Mouse (Mus musculus): ENCODE results near the gene 2310039H08Rik. TPM values are rescaled to one million over a fixed set of nuclear protein-coding genes. Genes with fewer than 3 reads are reported as not detected.
"Not testable (repeated sequence)": the region's sequence is repeated elsewhere in the genome, so short reads cannot be mapped to it uniquely, and the experiment has no call there.

The 2310039H08Rik gene
- polyA plus RNA-seq, 1 experiment, result 48.8 TPM

DNA sequence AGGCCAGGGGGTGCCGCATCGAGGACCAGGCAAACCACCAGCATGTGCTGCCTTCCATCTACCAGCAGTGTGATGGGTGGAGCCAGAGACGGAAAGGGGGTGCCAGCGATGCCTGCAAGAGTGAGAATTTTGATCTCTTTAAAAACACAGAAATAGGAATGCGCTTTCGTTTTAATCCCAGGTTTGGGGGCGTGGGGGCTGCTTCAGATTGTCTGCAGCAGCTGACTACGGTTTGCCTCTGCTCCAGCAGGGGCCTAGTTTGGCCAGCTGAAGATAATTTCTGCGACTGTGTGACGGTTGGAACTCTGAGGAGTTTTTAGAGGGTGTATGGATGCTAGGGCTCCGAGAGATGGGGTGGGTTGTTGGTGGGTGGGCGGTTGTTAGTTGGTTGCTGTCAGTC, 13.7 kb upstream of the 2310039H08Rik start:
- no peak for DNase-seq (ENCODE audit: low spot score)

DNA sequence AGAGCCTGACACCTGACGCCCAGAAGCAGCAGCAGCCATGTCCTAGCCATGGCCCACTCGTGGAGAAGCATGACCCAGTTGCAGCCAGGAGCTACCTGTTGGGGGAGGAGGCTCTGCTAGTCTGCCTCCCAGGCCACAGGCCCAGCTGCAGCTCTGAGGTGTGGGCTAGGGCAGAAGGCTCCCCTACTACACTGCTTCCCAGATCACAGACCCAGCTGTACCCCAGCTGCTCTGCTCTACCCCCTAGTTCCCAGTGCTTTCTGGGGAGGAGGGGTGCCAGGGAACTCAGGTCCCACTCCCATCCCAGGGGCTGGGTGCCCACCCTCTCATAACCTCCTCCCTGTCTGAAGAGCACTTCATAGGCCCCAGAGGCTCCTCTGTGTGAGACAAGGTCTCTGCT, 8.9 kb upstream of the 2310039H08Rik start, which contains the start of gene Ptcra:
Ptcra (minus strand) TSS at position 169 of the 400 bp plus-strand sequence.
- no peak for DNase-seq (ENCODE audit: low spot score)

DNA sequence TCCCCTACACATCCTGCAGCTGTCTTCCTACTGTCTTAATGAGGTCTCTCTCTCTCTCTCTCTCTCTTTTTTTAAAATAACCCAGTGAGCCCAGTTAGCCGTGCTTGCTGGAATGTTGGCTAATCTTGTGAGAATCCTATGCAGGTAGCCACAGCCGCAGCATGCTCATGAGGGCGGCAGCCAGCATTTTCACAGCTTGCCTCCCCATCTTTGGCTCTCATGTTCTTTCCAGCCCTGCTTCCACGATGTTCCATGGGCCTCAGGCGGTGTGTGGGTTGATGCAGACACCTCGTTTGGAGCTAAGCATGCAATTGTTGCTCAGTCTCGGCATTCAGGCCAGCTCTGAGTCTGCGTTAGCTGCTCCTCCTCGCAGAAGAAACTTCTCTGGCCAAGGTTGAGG, 7.5 kb upstream of the 2310039H08Rik start:
- not testable (repeated sequence) for DNase-seq (ENCODE audit: low spot score)

DNA sequence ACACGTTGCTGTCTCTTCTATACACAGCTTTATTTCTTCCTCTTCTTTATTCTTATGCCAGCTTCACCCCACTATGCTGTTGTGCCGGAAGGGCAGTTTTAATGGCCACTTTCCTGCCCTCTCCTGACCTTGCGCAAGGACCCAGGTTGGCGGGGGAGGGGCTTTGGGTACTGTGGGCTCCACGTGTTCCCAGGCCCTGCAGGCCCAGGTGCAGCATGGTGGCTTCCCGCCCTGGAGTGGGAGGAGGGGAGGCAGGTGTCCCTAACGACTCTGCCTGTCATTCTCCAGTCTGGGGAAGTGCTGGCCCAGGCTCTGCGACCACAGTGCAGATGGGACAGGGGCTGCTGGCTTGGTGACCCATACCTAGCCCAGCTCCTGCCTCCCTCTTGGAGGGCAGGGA, 4.6 kb upstream of the 2310039H08Rik start:
- DNase-seq (ENCODE audit: low spot score), result no peak

DNA sequence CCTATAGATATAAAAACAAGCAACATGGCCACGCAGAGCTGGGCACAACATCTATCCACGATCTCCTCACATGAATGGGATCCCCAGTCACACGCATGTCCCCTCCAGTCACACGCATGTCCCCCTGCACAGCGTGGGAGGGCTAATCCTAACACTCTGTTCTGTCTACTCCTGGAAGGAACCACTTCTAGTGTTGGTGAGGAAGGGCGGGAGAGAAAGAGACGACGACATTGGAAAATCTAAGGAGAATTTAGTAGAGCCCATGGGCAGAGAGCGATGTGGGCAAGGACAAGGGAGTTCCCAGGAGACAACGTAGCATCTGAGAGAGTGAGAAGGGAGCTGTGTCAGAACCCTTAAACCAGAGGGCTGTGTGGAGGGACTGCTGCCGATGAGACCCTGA, 1.9 kb upstream of the 2310039H08Rik start:
- DNase-seq (ENCODE audit: low spot score), result no peak

DNA sequence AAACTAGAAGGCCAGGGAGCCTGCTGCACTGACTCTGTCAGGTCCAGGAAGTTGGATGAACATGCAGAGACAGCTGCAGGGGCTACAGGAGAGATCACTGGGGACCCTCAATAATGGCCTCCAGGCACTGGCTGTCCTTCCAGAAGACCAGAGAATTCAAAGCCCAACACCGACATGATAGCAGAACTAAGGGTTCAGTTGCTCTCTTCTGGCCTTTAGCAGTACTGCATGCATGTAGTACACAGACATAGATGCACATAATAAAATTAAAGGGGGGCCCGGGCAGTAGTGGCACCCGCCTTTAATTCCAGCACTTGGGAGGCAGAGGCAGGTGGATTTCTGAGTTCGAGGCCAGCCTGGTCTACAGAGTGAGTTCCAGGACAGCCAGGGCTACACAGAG, 1.4 kb upstream of the 2310039H08Rik start:
- DNase-seq (ENCODE audit: low spot score), result no peak

DNA sequence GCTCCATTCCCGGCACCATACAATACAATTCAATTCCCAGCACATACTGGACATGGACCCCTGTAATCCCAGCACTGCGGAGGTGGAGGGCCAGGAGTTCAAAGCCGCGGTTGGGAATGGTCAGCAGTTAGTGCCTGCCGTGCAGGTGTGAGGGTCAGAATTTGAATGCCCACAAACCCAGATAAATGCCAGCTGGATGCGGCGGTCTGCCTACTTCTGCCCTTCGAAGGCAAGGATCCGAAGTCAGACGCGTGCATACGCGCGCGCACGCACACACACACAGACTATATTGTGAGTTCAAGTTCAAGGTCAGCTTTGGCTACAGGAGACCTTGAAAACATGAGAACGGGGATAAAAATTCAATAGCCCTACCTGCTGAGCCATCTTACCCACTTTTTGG, 819 bp upstream of the 2310039H08Rik start:
- no peak for DNase-seq (ENCODE audit: low spot score)

DNA sequence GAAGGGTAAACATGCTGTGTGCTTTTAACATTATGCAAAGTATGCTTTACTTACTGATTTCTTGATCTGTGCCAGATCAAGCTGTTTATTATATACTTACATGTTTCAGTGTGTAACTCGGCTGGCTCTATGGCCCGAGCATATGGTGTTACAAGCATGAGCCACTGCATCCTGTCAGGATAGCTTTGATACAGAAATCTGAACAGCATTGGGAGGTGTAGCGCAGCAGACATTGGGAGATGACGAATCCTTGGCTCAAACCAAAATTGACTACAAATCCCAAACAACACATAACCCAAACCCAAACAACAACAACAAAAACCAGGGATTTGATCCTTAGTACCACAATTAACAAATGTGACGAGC, 414 bp upstream of the 2310039H08Rik start:
- DNase-seq (ENCODE audit: low spot score), result no peak

DNA sequence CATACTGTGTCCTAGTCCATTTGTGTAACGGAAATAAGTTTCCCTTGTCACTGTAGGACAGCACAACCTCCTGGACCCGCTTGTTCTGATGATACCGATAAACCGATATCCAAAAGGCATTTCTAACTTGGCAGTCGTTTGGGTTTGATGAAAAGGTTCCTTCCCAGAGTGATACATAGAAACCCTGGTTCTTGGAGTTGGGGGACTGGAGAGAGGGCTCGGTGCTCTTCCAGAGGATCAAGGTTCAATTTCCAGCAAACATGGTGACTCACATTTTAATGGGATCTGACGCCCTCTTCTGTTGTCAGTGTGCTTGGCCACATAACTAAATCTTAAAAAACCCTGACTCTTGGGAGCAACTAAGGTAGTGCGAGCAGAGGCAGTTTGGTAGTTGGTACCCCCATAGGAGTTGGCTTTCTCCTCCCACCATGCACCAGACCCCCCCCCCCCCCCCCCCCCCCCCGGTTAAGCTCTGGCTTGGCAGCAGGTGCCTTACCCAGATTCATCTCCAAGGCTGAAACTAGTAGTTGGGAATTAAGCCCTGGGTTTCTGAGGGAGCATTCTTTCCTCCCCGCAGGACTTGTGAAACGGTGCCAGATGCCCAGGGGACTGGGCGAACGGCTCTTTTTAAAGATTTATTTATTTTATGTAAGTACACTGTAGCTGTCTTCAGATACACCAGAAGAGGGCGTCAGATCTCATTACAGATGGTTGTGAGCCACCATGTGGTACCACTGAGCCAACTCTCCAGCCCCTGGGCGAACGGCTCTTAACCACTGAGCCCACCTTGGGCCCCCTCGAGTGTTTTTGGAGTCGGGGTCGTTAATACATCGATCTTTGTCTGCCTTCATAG, 1.1 kb downstream of the 2310039H08Rik start:
- no peak for DNase-seq (ENCODE audit: low spot score)

DNA sequence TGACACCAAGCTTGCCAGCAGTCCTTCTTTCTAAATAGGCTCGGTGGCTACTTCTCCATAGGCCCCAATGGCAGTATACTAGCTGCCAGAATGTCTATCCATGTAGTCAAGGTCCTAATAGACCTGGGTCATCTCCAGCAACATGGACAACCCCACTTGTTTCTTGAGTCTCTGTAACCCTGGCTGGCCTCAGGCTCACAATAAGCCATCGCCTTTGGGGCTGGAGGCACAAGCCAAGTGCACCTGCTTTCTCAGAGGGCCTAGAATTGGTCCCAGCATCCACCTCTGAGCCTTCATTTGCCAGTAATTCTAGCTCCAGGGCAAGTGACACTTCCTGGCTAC, 1.7 kb downstream of the 2310039H08Rik start:
- no peak for DNase-seq (ENCODE audit: low spot score)

DNA sequence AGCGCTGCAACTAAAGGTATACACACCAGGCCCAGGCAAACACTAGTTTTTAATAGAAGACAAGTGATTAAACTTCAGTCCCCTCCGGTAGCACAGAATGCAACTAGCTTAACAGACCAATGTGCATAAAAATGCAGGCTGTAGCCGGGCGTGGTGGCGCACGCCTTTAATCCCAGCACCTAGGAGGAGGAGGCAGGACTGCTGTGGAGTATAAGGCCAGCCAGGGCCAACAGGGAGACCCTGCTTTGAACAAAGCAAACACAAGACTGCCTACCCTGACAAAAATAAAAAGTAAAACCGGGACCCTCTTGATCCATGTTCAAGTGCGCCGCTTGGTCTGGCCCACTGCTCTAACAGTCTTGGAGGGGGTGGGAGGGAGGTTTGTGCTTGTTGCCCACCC, 2.6 kb downstream of the 2310039H08Rik start:
- DNase-seq (ENCODE audit: low spot score), result no peak

DNA sequence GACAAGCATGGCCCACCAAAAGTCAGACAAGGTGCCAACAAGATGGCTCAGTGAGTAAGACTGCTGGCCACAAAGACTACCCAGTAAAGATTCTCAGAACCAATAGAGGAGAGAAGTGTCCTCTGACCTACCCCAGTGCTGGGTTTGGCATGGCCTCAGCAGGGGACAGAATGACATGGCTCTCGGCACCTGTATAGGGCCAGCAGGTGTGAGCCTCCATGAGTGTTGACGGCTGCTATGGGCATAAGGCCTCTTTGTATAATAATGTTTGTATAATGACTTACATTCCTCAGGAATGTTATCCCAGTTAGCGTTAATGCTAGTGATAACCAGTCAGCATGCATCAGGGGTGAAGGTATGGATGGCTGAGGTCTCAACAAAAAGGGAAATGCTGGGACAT, 3.7 kb downstream of the 2310039H08Rik start:
- DNase-seq (ENCODE audit: low spot score), result no peak

DNA sequence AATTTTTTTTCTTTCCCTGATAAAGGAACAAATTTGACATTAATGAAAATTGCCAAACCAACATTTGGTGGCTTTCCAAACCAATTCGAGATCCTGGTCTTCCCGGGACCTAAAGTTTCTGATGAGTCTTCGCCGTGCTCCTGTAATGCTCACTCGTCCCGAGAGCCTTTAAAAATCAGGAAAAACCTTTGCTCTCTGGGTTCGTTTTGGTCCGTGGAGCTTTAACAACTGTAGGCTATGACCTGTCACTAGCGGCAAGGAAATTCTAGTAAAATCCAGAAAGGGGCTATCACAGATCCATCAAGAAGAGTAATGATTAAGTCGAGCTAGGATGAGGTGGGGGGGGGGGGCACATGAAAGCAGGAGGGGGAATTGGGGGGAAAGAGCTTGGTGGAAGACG, 9.4 kb downstream of the 2310039H08Rik start:
- DNase-seq (ENCODE audit: low spot score), result no peak

DNA sequence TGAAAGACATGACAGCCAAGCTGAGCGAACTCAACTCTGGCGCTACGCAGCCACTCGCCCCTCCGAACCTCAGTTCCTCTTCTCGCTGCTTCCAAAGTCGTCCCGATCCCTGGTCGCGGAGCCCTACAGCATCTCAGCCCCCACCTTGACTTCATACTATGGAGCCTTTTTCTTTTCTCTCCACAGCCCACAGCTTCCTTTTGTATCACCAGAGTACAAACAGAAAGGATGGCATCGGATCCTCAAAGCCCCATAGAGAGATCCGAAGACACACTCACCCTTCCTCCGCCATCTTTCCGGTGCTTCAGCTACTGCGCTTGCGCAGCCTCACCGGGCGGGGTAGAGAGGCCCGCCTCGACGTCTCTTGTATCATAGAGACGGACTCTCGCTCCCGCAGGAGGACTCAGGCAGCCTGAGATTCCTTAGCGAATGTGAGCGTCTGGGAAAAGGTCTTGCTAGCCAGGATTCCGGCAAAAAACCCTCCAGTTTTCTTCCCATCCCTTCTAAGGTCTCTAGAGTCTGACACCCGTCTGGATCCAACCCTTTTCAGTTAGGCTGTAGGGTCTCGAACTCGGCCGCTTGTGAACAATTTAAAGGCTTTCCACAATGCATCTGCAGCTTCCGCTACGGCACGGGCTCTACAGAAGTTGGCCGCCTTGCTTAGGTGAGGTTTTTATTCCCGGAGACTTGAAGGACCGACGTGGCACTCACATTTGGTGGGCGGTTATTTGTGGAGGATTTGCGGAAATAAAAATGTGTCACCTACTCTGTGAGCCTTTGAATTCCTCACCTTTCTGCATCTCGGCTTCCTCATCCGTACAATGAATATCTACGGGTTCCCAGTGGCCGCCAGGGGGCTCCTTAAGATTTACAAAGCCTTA, 10.1 kb downstream of the 2310039H08Rik start, which contains the start of gene Rpl7l1:
Rpl7l1 (minus strand) TSS at position 332 of the 881 bp plus-strand sequence.
- peak; percentile 81 for DNase-seq (ENCODE audit: low spot score)

DNA sequence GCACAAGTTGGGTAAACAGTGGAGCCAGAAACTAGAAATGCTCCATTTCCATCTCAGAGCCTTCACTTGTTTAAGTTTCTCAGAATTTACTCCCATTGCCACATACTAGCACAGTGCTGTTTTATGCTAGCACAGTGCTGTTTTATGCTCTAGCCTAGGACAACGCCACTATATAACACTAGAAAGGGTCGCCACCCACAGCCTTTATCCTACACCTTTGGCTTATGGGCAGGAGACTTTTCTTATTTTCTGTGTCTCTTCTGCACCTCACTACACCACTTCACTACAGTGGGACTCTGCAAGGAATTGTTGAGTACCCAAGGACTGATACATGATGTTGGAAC, 10.8 kb downstream of the 2310039H08Rik start:
- no peak for DNase-seq (ENCODE audit: low spot score)

DNA sequence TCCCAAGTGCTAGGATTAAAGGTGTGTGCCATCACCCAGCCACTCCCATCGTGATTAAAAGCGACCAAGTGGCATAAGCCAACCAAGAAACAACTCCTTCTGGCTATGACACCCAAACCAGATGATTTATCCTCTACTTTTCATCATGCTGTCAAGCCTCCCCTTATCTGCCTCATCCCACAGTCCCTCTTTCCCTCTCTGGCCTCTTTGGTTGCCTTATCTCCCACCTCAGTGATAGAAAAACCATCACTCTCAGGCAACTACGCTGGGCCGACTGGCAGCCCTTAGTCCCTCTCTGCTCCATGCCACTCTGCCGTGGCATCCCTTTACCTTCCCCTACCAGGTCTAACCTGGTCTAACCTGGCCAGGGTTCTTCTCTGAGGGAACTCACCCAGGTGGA, 14.5 kb downstream of the 2310039H08Rik start:
- DNase-seq (ENCODE audit: low spot score), result no peak

DNA sequence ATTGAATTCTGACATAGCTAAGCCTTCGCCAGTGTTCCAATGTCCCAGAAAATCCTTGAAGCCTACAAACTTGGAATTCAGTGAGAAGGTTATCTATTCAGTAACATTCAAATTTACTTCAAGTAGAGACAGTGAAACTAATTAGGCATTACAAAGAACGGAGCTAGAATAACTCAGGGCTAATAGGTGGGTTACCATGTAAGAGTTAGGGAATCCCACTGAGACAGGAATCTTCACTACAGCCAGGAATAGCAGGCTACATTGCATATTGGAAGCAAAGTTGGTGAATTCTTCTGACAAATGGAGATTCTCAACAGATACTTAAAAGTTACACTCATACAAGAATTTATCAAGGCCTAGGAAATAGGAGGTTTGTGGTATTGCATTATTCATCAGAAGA, 15.5 kb downstream of the 2310039H08Rik start:
- not testable (repeated sequence) for DNase-seq (ENCODE audit: low spot score)

DNA sequence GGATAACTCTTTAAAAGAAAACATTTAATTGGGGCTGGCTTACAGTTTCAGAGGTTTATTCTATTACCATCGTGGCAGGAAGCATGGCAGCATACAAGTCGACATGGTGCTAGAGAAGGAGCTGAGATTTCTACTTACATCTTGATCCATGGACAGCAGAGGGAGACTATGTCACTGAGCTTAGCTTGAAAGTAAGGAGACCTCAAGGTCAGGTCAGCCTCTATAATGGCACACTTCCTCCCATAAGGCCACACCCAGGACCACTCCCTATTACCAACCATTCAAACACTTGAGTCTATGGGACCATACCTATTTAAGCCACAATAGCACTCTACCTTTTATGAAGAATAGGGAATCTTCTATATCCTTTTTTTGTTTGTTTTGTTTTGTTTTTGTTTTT, 20.5 kb downstream of the 2310039H08Rik start:
- no peak for DNase-seq (ENCODE audit: low spot score)

DNA sequence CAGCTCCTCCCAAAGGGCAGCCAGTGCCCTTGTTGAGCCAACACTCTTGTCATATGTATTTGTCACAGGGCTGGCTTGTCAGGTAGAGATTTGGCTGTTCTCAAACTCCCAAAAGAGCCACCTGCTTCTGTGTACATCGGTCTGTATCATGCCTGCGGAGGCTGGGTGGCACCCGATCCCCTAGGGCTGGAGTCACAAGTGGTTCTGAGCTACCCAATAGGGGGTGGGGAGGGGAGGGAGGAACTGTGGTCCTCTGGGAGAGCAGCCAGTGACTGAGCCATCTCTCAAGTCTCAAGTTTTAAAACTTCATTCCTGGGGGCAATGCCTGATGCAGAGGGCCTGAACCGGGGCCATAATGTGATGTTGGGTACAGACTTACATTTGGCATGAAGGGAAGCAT, 24.3 kb downstream of the 2310039H08Rik start:
- no peak for DNase-seq (ENCODE audit: low spot score)

DNA sequence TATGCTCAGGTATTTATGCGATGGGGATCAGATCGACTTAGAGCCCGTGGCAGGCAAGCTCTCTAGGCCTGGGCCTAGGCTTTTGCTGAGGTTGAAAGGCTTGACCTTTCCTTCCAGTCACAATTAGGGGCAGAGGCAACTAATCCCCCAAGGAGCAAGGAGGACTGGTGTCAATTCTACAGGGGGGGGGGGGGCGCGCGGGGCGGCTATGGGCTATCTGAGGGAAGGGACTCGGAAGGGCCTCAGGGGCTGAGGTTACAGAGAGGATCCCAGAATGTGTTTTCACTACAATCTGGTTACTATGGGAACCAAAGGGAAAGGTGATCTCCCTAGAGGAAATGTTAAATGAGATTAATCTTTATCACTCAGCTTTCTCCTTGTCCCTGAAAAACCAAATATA, 25.0 kb downstream of the 2310039H08Rik start:
- no peak for DNase-seq (ENCODE audit: low spot score)

DNA sequence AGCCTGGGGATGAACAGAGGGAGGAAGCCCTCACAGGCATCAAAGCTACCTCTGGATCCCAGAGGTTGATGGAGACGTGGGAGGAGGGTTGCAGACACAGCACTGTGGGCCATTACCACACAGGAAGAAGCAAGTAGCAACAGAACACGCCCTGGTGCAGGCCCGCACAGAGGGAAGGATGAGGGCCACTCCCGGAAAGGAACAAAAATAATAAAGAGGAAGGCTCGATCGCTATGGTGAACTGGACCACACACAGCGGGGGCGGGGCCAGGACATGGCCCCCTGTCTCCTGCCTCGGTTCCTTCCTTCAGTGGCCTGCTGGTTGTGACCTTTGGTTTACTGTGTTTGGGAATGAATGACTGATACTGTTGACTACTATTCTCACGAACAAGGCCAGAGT, 27.2 kb downstream of the 2310039H08Rik start:
- DNase-seq (ENCODE audit: low spot score), result no peak

DNA sequence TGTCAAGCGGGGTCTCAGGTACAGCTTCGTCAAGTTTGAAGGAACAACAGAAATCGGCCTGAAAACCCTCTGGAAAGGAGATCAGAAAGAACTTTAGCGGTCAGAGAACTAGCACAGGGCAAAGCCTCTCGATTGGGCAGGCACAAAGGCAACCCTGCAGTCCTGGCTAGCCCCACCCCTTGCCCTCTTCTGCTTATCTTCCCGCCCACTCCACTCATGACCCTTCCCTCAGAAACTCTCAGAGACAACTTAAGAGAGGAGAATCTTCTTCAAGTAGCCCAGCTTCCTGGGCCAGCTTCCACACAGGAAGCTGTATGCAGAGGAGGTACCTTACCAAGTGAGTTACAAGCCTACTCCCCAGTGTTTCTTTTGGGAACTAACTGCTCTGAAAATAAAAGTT, 29.3 kb downstream of the 2310039H08Rik start:
- no peak for DNase-seq (ENCODE audit: low spot score)

DNA sequence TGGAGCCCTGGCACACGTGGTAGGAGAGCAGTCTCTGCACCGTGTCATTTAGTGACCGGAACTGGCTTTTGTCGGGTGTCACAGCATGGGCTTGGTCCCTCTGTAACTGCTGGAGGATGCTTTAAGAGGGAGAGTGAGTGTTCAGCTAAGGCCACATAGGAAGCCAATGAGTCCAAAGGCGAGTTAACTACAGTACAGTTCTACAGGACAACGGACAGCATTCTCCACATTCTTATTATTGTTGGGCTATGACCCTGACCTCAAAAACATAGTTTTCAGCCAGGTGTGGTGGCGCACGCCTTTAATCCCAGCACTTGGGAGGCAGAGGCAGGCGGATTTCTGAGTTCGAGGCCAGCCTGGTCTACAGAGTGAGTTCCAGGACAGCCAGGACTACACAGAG, 35.9 kb downstream of the 2310039H08Rik start:
- no peak for DNase-seq (ENCODE audit: low spot score)
